In genomic region chr1:131153018-131153629, GRCm38 (mm10) we compare ENCODE assay signal across 8 mouse cellular contexts. TPM values are rescaled to one million over a fixed set of nuclear protein-coding genes. Genes with fewer than 3 reads are reported as not detected.
DNase-seq lines count a peak whose midpoint lies in the region; ATAC-seq and TF ChIP-seq lines count a peak whose summit lies in the region.

Gene Eif2d, plus strand, starts transcription at chr1:131153181.

- peaks cover 11% of the 10 kb centered on the region for H3K4me1 ChIP-seq in forebrain, embryonic 15.5 days
- 0 out of 2 replicates have a peak, but pooled peaks cover 5% of the 10 kb centered on the region for H3K4me1 ChIP-seq in lung, adult 2 months (ENCODE audit: control insufficient read depth, insufficient read depth, low read length)
- H3K4me1 ChIP-seq in olfactory bulb, adult 2 months (ENCODE audit: control insufficient read depth, insufficient read depth, low read length): peaks cover 2% of the 10 kb centered on the region; the same call in 1 of the 2 replicates
- peaks cover 2% of the 10 kb centered on the region for H3K4me1 ChIP-seq in thymus, adult 2 months (replicated peaks; ENCODE audit: control insufficient read depth, insufficient read depth, low read length)

- no peaks in the 10 kb centered on the region for H3K27me3 ChIP-seq in forebrain, embryonic 15.5 days
- no peaks in the 10 kb centered on the region for H3K27me3 ChIP-seq in thymus, adult 2 months (ENCODE audit: control insufficient read depth, insufficient read depth, low read length)

- peak within 1 kb of the TSS; percentile 89 for H3K9ac ChIP-seq in forebrain, embryonic 15.5 days (replicated peaks)

- WGBS in forebrain, embryonic 15.5 days: under 1% methylated on average over 27 of the region's 27 CpGs
- WGBS in lung, adult 2 months: under 1% methylated on average over 27 of the region's 27 CpGs
- WGBS in olfactory bulb, adult 2 months: under 1% methylated on average over 27 of the region's 27 CpGs
- WGBS in thymus, adult 2 months: under 1% methylated on average over 27 of the region's 27 CpGs

- peak; percentile 99 for ATAC-seq in forebrain, embryonic 15.5 days (replicated peaks)

- peak; percentile 61; the same call in 1 of the 2 replicates for TF ChIP-seq POLR2A in lung, adult 2 months (IDR thresholded peaks at IDR 0.05; ENCODE audit: borderline replicate concordance, extremely low read depth, low read depth, low read length)
- peak; percentile 71 for TF ChIP-seq POLR2A in olfactory bulb, adult 2 months (IDR thresholded peaks at IDR 0.05; ENCODE audit: insufficient read depth, low read depth, low read length)
- TF ChIP-seq POLR2A in thymus, adult 2 months (IDR thresholded peaks at IDR 0.05; ENCODE audit: control insufficient read depth, extremely low read depth, insufficient read depth, low read length, poor library complexity): peak; percentile 73; the same call in 1 of the 2 replicates

- H3K27ac ChIP-seq in forebrain, embryonic 15.5 days (replicated peaks): peak within 1 kb of the TSS; percentile 58
- peak within 1 kb of the TSS; percentile 36; the same call in 1 of the 2 replicates for H3K27ac ChIP-seq in olfactory bulb, adult 2 months (ENCODE audit: insufficient read depth, low read depth, low read length)
- peak within 1 kb of the TSS; percentile 44; the same call in 1 of the 2 replicates for H3K27ac ChIP-seq in thymus, adult 2 months (ENCODE audit: control insufficient read depth, insufficient read depth, low read length)

- intact Hi-C loops in heart, postnatal 25 days (cut with DNase I): loop anchor here (5.0 kb wide), 1 partner anchor 276 kb away; no protein-coding TSS in a partner anchor

- TF ChIP-seq CTCF in lung, adult 2 months (IDR thresholded peaks at IDR 0.05; ENCODE audit: insufficient read depth, low read length): no peak
- no peak for TF ChIP-seq CTCF in olfactory bulb, adult 2 months (IDR thresholded peaks at IDR 0.05; ENCODE audit: insufficient read depth, low read depth, low read length)
- peak; percentile 13; the same call in 1 of the 2 replicates for TF ChIP-seq CTCF in thymus, adult 2 months (IDR thresholded peaks at IDR 0.05; ENCODE audit: borderline replicate concordance, control insufficient read depth, extremely low read depth, insufficient read depth, low read length, poor library complexity)

- no peaks in the 10 kb centered on the region for H3K9me3 ChIP-seq in forebrain, embryonic 15.5 days

- peak; percentile 93 for DNase-seq in ES-CJ7 (ENCODE audit: low read depth, low spot score)
- DNase-seq in cerebellum, adult 11-12 months: peak; percentile 88
- peak; percentile 73 for DNase-seq in heart, postnatal 25 days (ENCODE audit: low spot score)
- DNase-seq in layer of hippocampus, adult 18-20 months (ENCODE audit: low spot score in 2 of 2): peak; percentile 82 to 90
- DNase-seq in lung, adult 2 months: peak; percentile 88
- DNase-seq in thymus, adult 2 months: peak; percentile 89

- H3K36me3 ChIP-seq in forebrain, embryonic 15.5 days: peaks cover 2% of the 10 kb centered on the region; the same call in 1 of the 2 replicates
- no peaks in the 10 kb centered on the region; the same call in 1 of the 2 replicates for H3K36me3 ChIP-seq in thymus, adult 2 months (ENCODE audit: control insufficient read depth, insufficient read depth, low read length)

- peak within 1 kb of the TSS; percentile 91 for H3K4me2 ChIP-seq in forebrain, embryonic 15.5 days (replicated peaks)

- peak within 1 kb of the TSS; percentile 91 for H3K4me3 ChIP-seq in forebrain, embryonic 15.5 days
- H3K4me3 ChIP-seq in lung, adult 2 months (replicated peaks; ENCODE audit: extremely low read depth, low read depth, low read length): peak within 1 kb of the TSS; percentile 92
- H3K4me3 ChIP-seq in olfactory bulb, adult 2 months (ENCODE audit: insufficient read depth, low read depth, low read length): peak within 1 kb of the TSS; percentile 99
- peak within 1 kb of the TSS; percentile 99 for H3K4me3 ChIP-seq in thymus, adult 2 months (ENCODE audit: control insufficient read depth, insufficient read depth, low read length)

RNA-seq across cellular contexts. Expression of gene Eif2d, which starts in this region (rescaled TPM):
- polyA plus RNA-seq in forebrain, embryonic 15.5 days (2015; fragmentation: Nextera tagmentation; extraction: Ambion mirVana): 58.4 and 61.6 TPM in 2 replicates
- 10 to 100 TPM; 36.5 to 36.6 TPM for total RNA-seq in heart, postnatal 25 days (2021)
- total RNA-seq in layer of hippocampus, adult 18-20 months (2021): 10 to 100 TPM; 37.0 to 38.3 TPM
- 26.4 and 31.9 TPM in 2 replicates for polyA plus RNA-seq in lung, adult 2 months (2012; rRNA removed)
- not detected in 2 replicates for polyA plus RNA-seq in olfactory bulb, adult 2 months (2012; ENCODE audit: insufficient read depth, insufficient read length, low replicate concordance, missing spikeins)
- 41.3 and 41.9 TPM in 2 replicates for polyA plus RNA-seq in thymus, adult 2 months (2012; rRNA removed)

Comparison
In these comparisons a context has a peak if more than half of its experiments do, and no peak if none do; other contexts are left out.
1. Peak in every context shown above with its lines: DNase-seq, ATAC-seq, H3K4me3 ChIP-seq and H3K27ac ChIP-seq.